8 mouse cellular contexts compared by ENCODE assay signal in the genomic region with DNA sequence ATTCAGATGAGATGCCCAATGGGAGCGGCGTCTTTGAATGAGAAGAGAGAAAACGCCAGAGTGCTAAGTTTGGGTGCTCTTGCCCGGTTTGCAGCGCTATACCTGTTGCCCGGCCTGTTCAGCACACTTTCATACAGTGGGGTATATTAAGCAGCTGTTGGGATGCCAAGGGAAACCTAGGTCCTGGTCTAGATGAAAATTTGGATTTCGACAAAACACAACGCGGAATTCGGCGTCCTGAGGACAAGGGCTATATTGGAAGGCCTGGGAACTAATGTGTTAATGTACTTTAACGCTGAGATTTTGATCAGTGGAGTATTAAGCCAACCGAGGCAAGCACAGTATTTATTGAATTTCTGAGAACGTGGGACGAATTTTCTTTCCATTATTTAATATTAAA. TPM values are rescaled to one million over a fixed set of nuclear protein-coding genes. Genes with fewer than 3 reads are reported as not detected.
DNase-seq lines count a peak whose midpoint lies in the region; ATAC-seq lines count a peak whose summit lies in the region.

No protein-coding gene starts in this region.

- peak overlapping the region; percentile 72 for H3K4me2 ChIP-seq in lung, embryonic 15.5 days
- peak overlapping the region; percentile 73 for H3K4me2 ChIP-seq in embryonic facial prominence, embryonic 15.5 days (replicated peaks)
- peak overlapping the region; percentile 80 for H3K4me2 ChIP-seq in intestine, embryonic 16.5 days (ENCODE audit: low read depth, low read length)
- peak overlapping the region; percentile 75 for H3K4me2 ChIP-seq in neural tube, embryonic 13.5 days

- peak overlapping the region; percentile 98 for H3K4me3 ChIP-seq in lung, embryonic 15.5 days
- H3K4me3 ChIP-seq in embryonic facial prominence, embryonic 15.5 days (replicated peaks), result peak overlapping the region; percentile 92
- peak overlapping the region; percentile 93 for H3K4me3 ChIP-seq in intestine, embryonic 16.5 days (ENCODE audit: low read length)
- peak overlapping the region; percentile 84 for H3K4me3 ChIP-seq in neural tube, embryonic 13.5 days

- no peak for ATAC-seq in lung, embryonic 15.5 days (ENCODE audit: borderline replicate concordance, extremely low read depth, low FRiP score, low TSS enrichment)
- ATAC-seq in embryonic facial prominence, embryonic 15.5 days (ENCODE audit: insufficient number of reproducible peaks, low FRiP score, low TSS enrichment, low read depth), result no peak
- no peak for ATAC-seq in intestine, embryonic 16.5 days
- no peak for ATAC-seq in neural tube, embryonic 13.5 days (ENCODE audit: low read depth)

- peak overlapping the region; percentile 99 for H3K27ac ChIP-seq in lung, embryonic 15.5 days
- peak overlapping the region; percentile 98 for H3K27ac ChIP-seq in embryonic facial prominence, embryonic 15.5 days (replicated peaks)
- H3K27ac ChIP-seq in intestine, embryonic 16.5 days (ENCODE audit: low read length), result peak overlapping the region; percentile 51
- H3K27ac ChIP-seq in neural tube, embryonic 13.5 days (replicated peaks), result no peak overlapping the region; the same call in 1 of the 2 replicates

- peak overlapping the region; percentile 95 for H3K9ac ChIP-seq in lung, embryonic 15.5 days
- peak overlapping the region; percentile 77; the same call in 1 of the 2 replicates for H3K9ac ChIP-seq in embryonic facial prominence, embryonic 15.5 days
- H3K9ac ChIP-seq in intestine, embryonic 16.5 days (ENCODE audit: low read depth, low read length), result peak overlapping the region; percentile 95
- H3K9ac ChIP-seq in neural tube, embryonic 13.5 days, result peak overlapping the region; percentile 89

- H3K9me3 ChIP-seq in lung, embryonic 15.5 days, result no peaks in the 10 kb centered on the region
- H3K9me3 ChIP-seq in embryonic facial prominence, embryonic 15.5 days (replicated peaks), result no peaks in the 10 kb centered on the region
- no peaks in the 10 kb centered on the region for H3K9me3 ChIP-seq in intestine, embryonic 16.5 days (ENCODE audit: control insufficient read depth, low read length)
- no peaks in the 10 kb centered on the region for H3K9me3 ChIP-seq in neural tube, embryonic 13.5 days

- H3K27me3 ChIP-seq in lung, embryonic 15.5 days, result no peaks in the 10 kb centered on the region
- no peaks in the 10 kb centered on the region for H3K27me3 ChIP-seq in embryonic facial prominence, embryonic 15.5 days
- H3K27me3 ChIP-seq in intestine, embryonic 16.5 days (replicated peaks; ENCODE audit: control insufficient read depth, insufficient read depth, low read length), result no peaks in the 10 kb centered on the region
- H3K27me3 ChIP-seq in neural tube, embryonic 13.5 days, result no peaks in the 10 kb centered on the region

- WGBS in lung, embryonic 15.5 days, result 1% methylated on average over 15 of the region's 15 CpGs
- WGBS in embryonic facial prominence, embryonic 15.5 days, result 1% methylated on average over 15 of the region's 15 CpGs
- 2% methylated on average over 15 of the region's 15 CpGs for WGBS in intestine, embryonic 16.5 days
- 4% methylated on average over 15 of the region's 15 CpGs for WGBS in neural tube, embryonic 13.5 days

- H3K36me3 ChIP-seq in lung, embryonic 15.5 days, result no peaks in the 10 kb centered on the region
- H3K36me3 ChIP-seq in embryonic facial prominence, embryonic 15.5 days, result no peaks in the 10 kb centered on the region
- H3K36me3 ChIP-seq in intestine, embryonic 16.5 days (ENCODE audit: control insufficient read depth, insufficient read depth, low read length), result peaks cover 3% of the 10 kb centered on the region; the same call in 1 of the 2 replicates
- no peaks in the 10 kb centered on the region for H3K36me3 ChIP-seq in neural tube, embryonic 13.5 days

- no peak for DNase-seq in lung, postnatal 14 days
- no peak for DNase-seq in urinary bladder, adult 2 months (ENCODE audit: low spot score)
- no peak for DNase-seq in gastrocnemius, postnatal 10 days
- no peak for DNase-seq in urinary bladder, postnatal 36 days (ENCODE audit: low spot score in 2 of 2)

- H3K4me1 ChIP-seq in lung, embryonic 15.5 days, result peaks cover 13% of the 10 kb centered on the region
- H3K4me1 ChIP-seq in embryonic facial prominence, embryonic 15.5 days, result 0 out of 2 replicates have a peak, but pooled peaks cover 2% of the 10 kb centered on the region
- peaks cover 6% of the 10 kb centered on the region for H3K4me1 ChIP-seq in intestine, embryonic 16.5 days (ENCODE audit: control insufficient read depth, insufficient read depth, low read length)
- peaks cover 12% of the 10 kb centered on the region for H3K4me1 ChIP-seq in neural tube, embryonic 13.5 days (replicated peaks)

RNA-seq across cellular contexts. Expression of gene Ing2, which starts 0.9 kb away (rescaled TPM):
- polyA plus RNA-seq in lung, embryonic 15.5 days (2015; fragmentation: Nextera tagmentation; extraction: Ambion mirVana), result 13.6 and 13.7 TPM in 2 replicates
- polyA plus RNA-seq in embryonic facial prominence, embryonic 15.5 days (2015; fragmentation: Nextera tagmentation; extraction: Ambion mirVana), result 10.5 and 12.7 TPM in 2 replicates
- 10.4 and 10.8 TPM in 2 replicates for polyA plus RNA-seq in intestine, embryonic 16.5 days (2015; fragmentation: Nextera tagmentation; extraction: Ambion mirVana)
- 7.9 and 8.5 TPM in 2 replicates for polyA plus RNA-seq in neural tube, embryonic 13.5 days (2015; fragmentation: Nextera tagmentation; extraction: Ambion mirVana)
- polyA plus RNA-seq in urinary bladder, adult 2 months (2012; rRNA removed), result 25.1 and 29.0 TPM in 2 replicates
- total RNA-seq in gastrocnemius, postnatal 10 days (2021), result 10 to 100 TPM; 28.9 to 31.6 TPM

RNA-seq across cellular contexts. Expression of gene Cdkn2aip, which starts 37.5 kb away (rescaled TPM):
- 25.0 and 25.1 TPM in 2 replicates for polyA plus RNA-seq in lung, embryonic 15.5 days (2015; fragmentation: Nextera tagmentation; extraction: Ambion mirVana)
- 21.5 and 22.9 TPM in 2 replicates for polyA plus RNA-seq in embryonic facial prominence, embryonic 15.5 days (2015; fragmentation: Nextera tagmentation; extraction: Ambion mirVana)
- polyA plus RNA-seq in intestine, embryonic 16.5 days (2015; fragmentation: Nextera tagmentation; extraction: Ambion mirVana), result 20.0 and 21.0 TPM in 2 replicates
- polyA plus RNA-seq in neural tube, embryonic 13.5 days (2015; fragmentation: Nextera tagmentation; extraction: Ambion mirVana), result 37.2 and 42.3 TPM in 2 replicates
- polyA plus RNA-seq in urinary bladder, adult 2 months (2012; rRNA removed), result 11.3 and 14.2 TPM in 2 replicates
- total RNA-seq in gastrocnemius, postnatal 10 days (2021), result 1 to 10 TPM; 5.5 to 6.7 TPM
